Comparison of ENCODE assay signal across 25 mouse cellular contexts in the genomic region with DNA sequence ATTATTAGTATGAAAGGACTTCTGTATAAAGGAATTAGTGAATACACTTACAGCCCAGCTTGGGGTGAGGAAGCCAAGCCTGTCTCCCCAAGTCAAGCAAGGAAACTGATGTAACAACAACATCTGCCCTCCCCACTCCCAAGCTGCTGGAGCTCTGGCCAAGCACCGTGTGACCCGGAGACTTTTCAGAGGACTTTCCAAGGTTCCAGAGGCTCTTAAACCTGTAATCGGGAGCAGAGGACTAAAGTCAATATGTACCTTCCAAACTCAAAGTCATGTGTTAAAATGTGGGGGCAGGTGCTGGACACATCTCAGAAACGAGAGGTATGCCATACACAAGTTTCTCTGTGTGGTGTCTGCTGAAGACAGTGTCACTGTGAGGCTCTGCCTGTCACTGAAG. TPM values are rescaled to one million over a fixed set of nuclear protein-coding genes. Genes with fewer than 3 reads are reported as not detected.
DNase-seq lines count a peak whose midpoint lies in the region; ATAC-seq and TF ChIP-seq lines count a peak whose summit lies in the region.
"Had no signal": no experiment of that assay in that cellular context is flagged by ENCODE, and none has a peak within 500 bp of the region (broad histone marks: within the 10 kb centered on the region; RNA-seq: fewer than 3 reads in every experiment).

No protein-coding gene starts in this region.

- DNase-seq in heart, postnatal 10 days, result peak; percentile 2 to 4
- DNase-seq in heart, adult 11 months, result no peak
- peak; percentile 39 to 52 for DNase-seq in lung, adult 18-20 months
- DNase-seq in lung, postnatal 0 days (ENCODE audit: low spot score), result no peak
- peak; percentile 12 for DNase-seq in lung, postnatal 14 days
- DNase-seq in lung, postnatal 4 days, result peak; percentile 11 to 31
- no peak for DNase-seq in forebrain, postnatal 0 days
- DNase-seq: adrenal gland, adult 8-10 months; cerebellum, adult 11 months; cerebellum, adult 2 months; cerebellum, adult 9-11 months; cerebellum, postnatal 25 days; gastrocnemius, postnatal 25 days; heart, adult 2 months had no signal

- no peaks in the 10 kb centered on the region for H3K4me1 ChIP-seq in lung, postnatal 0 days (ENCODE audit: insufficient read depth, low read depth, low read length)
- no peaks in the 10 kb centered on the region for H3K4me1 ChIP-seq in forebrain, postnatal 0 days (ENCODE audit: insufficient read depth)
- H3K4me1 ChIP-seq in intestine, embryonic 16.5 days (ENCODE audit: control insufficient read depth, insufficient read depth, low read length), result no peaks in the 10 kb centered on the region
- H3K4me1 ChIP-seq: embryonic facial prominence, embryonic 12.5 days; embryonic facial prominence, embryonic 15.5 days; heart, embryonic 10.5 days; heart, embryonic 13.5 days; hindbrain, embryonic 12.5 days; hindbrain, embryonic 15.5 days had no signal

- WGBS in lung, postnatal 0 days, result 49% methylated on average over 4 of the region's 4 CpGs
- 80% methylated on average over 4 of the region's 4 CpGs for WGBS in forebrain, postnatal 0 days
- 53% methylated on average over 4 of the region's 4 CpGs for WGBS in intestine, embryonic 16.5 days

- no peaks in the 10 kb centered on the region for H3K9me3 ChIP-seq in lung, postnatal 0 days (ENCODE audit: low read length)
- H3K9me3 ChIP-seq in forebrain, postnatal 0 days (ENCODE audit: low read length), result no peaks in the 10 kb centered on the region
- no peaks in the 10 kb centered on the region for H3K9me3 ChIP-seq in intestine, embryonic 16.5 days (ENCODE audit: control insufficient read depth, low read length)
- H3K9me3 ChIP-seq: embryonic facial prominence, embryonic 12.5 days; embryonic facial prominence, embryonic 15.5 days; heart, embryonic 10.5 days; hindbrain, embryonic 12.5 days; hindbrain, embryonic 15.5 days had no signal

- no peak for TF ChIP-seq EP300 in lung, postnatal 0 days (IDR thresholded peaks at IDR 0.05)

- no peak overlapping the region for H3K4me3 ChIP-seq in lung, postnatal 0 days (ENCODE audit: low read depth, low read length)
- H3K4me3 ChIP-seq in forebrain, postnatal 0 days (ENCODE audit: low read depth, low read length), result no peak overlapping the region
- no peak overlapping the region for H3K4me3 ChIP-seq in intestine, embryonic 16.5 days (ENCODE audit: low read length)
- H3K4me3 ChIP-seq: embryonic facial prominence, embryonic 12.5 days; embryonic facial prominence, embryonic 15.5 days; heart, adult 2 months; heart, embryonic 10.5 days; heart, embryonic 13.5 days; hindbrain, embryonic 12.5 days; hindbrain, embryonic 15.5 days had no signal

- H3K4me2 ChIP-seq in lung, postnatal 0 days (replicated peaks; ENCODE audit: low read depth, low read length), result no peak overlapping the region
- H3K4me2 ChIP-seq in forebrain, postnatal 0 days (ENCODE audit: low read depth), result no peak overlapping the region
- H3K4me2 ChIP-seq in intestine, embryonic 16.5 days (ENCODE audit: low read depth, low read length), result no peak overlapping the region
- H3K4me2 ChIP-seq: embryonic facial prominence, embryonic 12.5 days; embryonic facial prominence, embryonic 15.5 days; heart, embryonic 13.5 days; hindbrain, embryonic 12.5 days; hindbrain, embryonic 15.5 days had no signal

- intact Hi-C loops in heart, postnatal 10 days (cut with DNase I), result loop anchor here (10.0 kb wide), 1 partner anchor 511 kb away; no protein-coding TSS in a partner anchor

- no peak overlapping the region for H3K9ac ChIP-seq in lung, postnatal 0 days (replicated peaks; ENCODE audit: low read depth)
- no peak overlapping the region for H3K9ac ChIP-seq in forebrain, postnatal 0 days
- H3K9ac ChIP-seq in intestine, embryonic 16.5 days (ENCODE audit: low read depth, low read length), result no peak overlapping the region
- H3K9ac ChIP-seq: embryonic facial prominence, embryonic 12.5 days; embryonic facial prominence, embryonic 15.5 days; heart, embryonic 13.5 days; hindbrain, embryonic 12.5 days; hindbrain, embryonic 15.5 days had no signal

- no peak for TF ChIP-seq CTCF in lung, postnatal 0 days (IDR thresholded peaks at IDR 0.05)
- TF ChIP-seq CTCF in forebrain, postnatal 0 days (IDR thresholded peaks at IDR 0.05; ENCODE audit: low read depth), result no peak

- no peak for ATAC-seq in lung, postnatal 0 days
- no peak for ATAC-seq in forebrain, postnatal 0 days
- ATAC-seq in intestine, embryonic 16.5 days, result no peak
- ATAC-seq: activated CD4-positive, CD25-positive, alpha-beta regulatory T cell, adult 4 months; forebrain, embryonic 14.5 days had no signal

- no peak overlapping the region for H3K27ac ChIP-seq in lung, postnatal 0 days (ENCODE audit: low read length)
- H3K27ac ChIP-seq in forebrain, postnatal 0 days (ENCODE audit: low read depth, low read length), result no peak overlapping the region
- H3K27ac ChIP-seq in intestine, embryonic 16.5 days (ENCODE audit: low read length), result no peak overlapping the region
- H3K27ac ChIP-seq: embryonic facial prominence, embryonic 12.5 days; embryonic facial prominence, embryonic 15.5 days; heart, adult 2 months; heart, embryonic 10.5 days; heart, embryonic 13.5 days; hindbrain, embryonic 12.5 days; hindbrain, embryonic 15.5 days had no signal

- H3K27me3 ChIP-seq in lung, postnatal 0 days (replicated peaks; ENCODE audit: insufficient read depth, low read length), result no peaks in the 10 kb centered on the region
- H3K27me3 ChIP-seq in forebrain, postnatal 0 days (ENCODE audit: insufficient read depth, low read length), result no peaks in the 10 kb centered on the region
- no peaks in the 10 kb centered on the region for H3K27me3 ChIP-seq in intestine, embryonic 16.5 days (replicated peaks; ENCODE audit: control insufficient read depth, insufficient read depth, low read length)
- H3K27me3 ChIP-seq: embryonic facial prominence, embryonic 12.5 days; embryonic facial prominence, embryonic 15.5 days; hindbrain, embryonic 12.5 days; hindbrain, embryonic 15.5 days had no signal

- H3K36me3 ChIP-seq in lung, postnatal 0 days (ENCODE audit: insufficient read depth, low read length), result no peaks in the 10 kb centered on the region
- no peaks in the 10 kb centered on the region for H3K36me3 ChIP-seq in forebrain, postnatal 0 days (ENCODE audit: insufficient read depth)
- no peaks in the 10 kb centered on the region for H3K36me3 ChIP-seq in intestine, embryonic 16.5 days (ENCODE audit: control insufficient read depth, insufficient read depth, low read length)
- H3K36me3 ChIP-seq: embryonic facial prominence, embryonic 12.5 days; embryonic facial prominence, embryonic 15.5 days; heart, embryonic 10.5 days; heart, embryonic 13.5 days; hindbrain, embryonic 12.5 days; hindbrain, embryonic 15.5 days had no signal

RNA-seq across cellular contexts. Expression of a gene that starts 51.4 kb away (rescaled TPM):
- total RNA-seq in heart, postnatal 10 days (2021), result 1 to 10 TPM in 1 of 2 experiments, under 1 TPM in 1; 0.94 to 1.1 TPM
- polyA plus RNA-seq in lung, postnatal 0 days (2015; fragmentation: Nextera tagmentation; extraction: Ambion mirVana), result 0.31 and 0.42 TPM in 2 replicates
- total RNA-seq in forebrain, postnatal 0 days (2014; rRNA removed), result 50.5 and 57.7 TPM in 2 replicates
- 24.9 and 35.1 TPM in 2 replicates for polyA plus RNA-seq in forebrain, postnatal 0 days (2015; fragmentation: Nextera tagmentation; extraction: Ambion mirVana)
- polyA plus RNA-seq in intestine, embryonic 16.5 days (2015; fragmentation: Nextera tagmentation; extraction: Ambion mirVana), result 75.3 and 96.3 TPM in 2 replicates
- total RNA-seq: common myeloid progenitor, adult 5-6 weeks; hematopoietic stem cell, adult 5-6 weeks had no signal

Comparison
In these comparisons a context has a peak if more than half of its experiments do, and no peak if none do; other contexts are left out.
1. DNase-seq: peak in heart, postnatal 10 days (2 of 2), lung, adult 18-20 months (2 of 2), lung, postnatal 14 days (single experiment) and lung, postnatal 4 days (2 of 2); none in heart, adult 11 months (single experiment), lung, postnatal 0 days (single experiment) and forebrain, postnatal 0 days (single experiment).
2. RNA of a gene that starts 51.4 kb away (polyA plus RNA-seq): 75.3 to 96.3 TPM in intestine, embryonic 16.5 days and 24.9 to 35.1 TPM in forebrain, postnatal 0 days; 0.31 to 0.42 TPM in lung, postnatal 0 days; every median in the first group is over 10 times any median in the second.